Mouse (Mus musculus) embryonic facial prominence, embryonic 11.5 days (tissue): ENCODE data around the gene Sema3d. TPM values are rescaled to one million over a fixed set of nuclear protein-coding genes. Genes with fewer than 3 reads are reported as not detected.

Experiments
- ATAC-seq: fragments of 200-750 bp; cut with Nextera tagmentation; replicated peaks from 2 replicates; pipeline ENCODE4 v1.8.0; 2017; ENCODE audit warnings: low read depth; ENCODE audit not compliant: insufficient number of reproducible peaks, low FRiP score, low TSS enrichment
- DNase-seq: peaks from one replicate; pipeline ENCODE4 v3.0.0-alpha.2; 2015; ENCODE audit warnings: low spot score
- H3K27ac ChIP-seq: fragments of 300-500 bp; sonication (generic); replicated peaks from 2 replicates; pipeline ENCODE4 v1.5.1; 2014; ENCODE audit warnings: mild to moderate bottlenecking, low read depth, low read length, control low read depth
- H3K27me3 ChIP-seq: fragments of 300-500 bp; sonication (generic); 2 replicates; pipeline ENCODE4 v1.6.1; 2014; ENCODE audit warnings: mild to moderate bottlenecking, low read length, moderate library complexity, mixed read lengths; ENCODE audit not compliant: control insufficient read depth, insufficient read depth
- H3K36me3 ChIP-seq: fragments of 300-500 bp; sonication (generic); replicated peaks from 2 replicates; pipeline ENCODE4 v1.6.1; 2014; ENCODE audit warnings: low read depth, mild to moderate bottlenecking, low read length, moderate library complexity, mixed read lengths; ENCODE audit not compliant: control insufficient read depth, insufficient read depth
- H3K4me1 ChIP-seq: fragments of 300-500 bp; sonication (generic); 2 replicates; pipeline ENCODE4 v1.6.1; 2014; ENCODE audit warnings: low read length, mixed read lengths; ENCODE audit not compliant: control insufficient read depth, insufficient read depth
- H3K4me2 ChIP-seq: fragments of 300-500 bp; sonication (generic); 2 replicates; pipeline ENCODE4 v1.6.1; 2014; ENCODE audit warnings: low read depth, mild to moderate bottlenecking, control low read depth, low read length, moderate library complexity
- H3K4me3 ChIP-seq: fragments of 300-500 bp; sonication (generic); 2 replicates; pipeline ENCODE4 v1.5.1; 2014; ENCODE audit warnings: low read depth, low read length, control low read depth
- H3K9ac ChIP-seq: fragments of 300-500 bp; sonication (generic); replicated peaks from 2 replicates; pipeline ENCODE4 v1.6.1; 2014; ENCODE audit warnings: mild to moderate bottlenecking, control low read depth, low read length
- H3K9me3 ChIP-seq: fragments of 300-500 bp; sonication (generic); replicated peaks from 2 replicates; pipeline ENCODE4 v1.6.1; 2016; ENCODE audit warnings: mild to moderate bottlenecking, low read length, inconsistent platforms, mixed read lengths; ENCODE audit not compliant: control insufficient read depth
- WGBS: fragments of 180-500 bp; shearing (Covaris S2); extraction: QIAGEN DNeasy Blood & Tissue Kit; methylation state at CpG from one replicate; pipeline ENCODE4 v1.1.7; 2014; 5-methylcytosine and 5-hydroxymethylcytosine counted together
- polyA plus RNA-seq: library from polyadenylated mRNA; unstranded; fragments of >200 nt; fragmentation: Nextera tagmentation; extraction: Ambion mirVana; gene quantifications from 2 replicates; pipeline ENCODE4 v1.2.1, GENCODE M21; 2014

The Sema3d gene
- polyA plus RNA-seq, result 9.6 and 11.4 TPM in 2 replicates

- H3K27ac ChIP-seq, result no peak within 1 kb of the TSS
- WGBS, result under 1% methylated on average over 48 of the region's 49 CpGs
These were observed at the start of gene Sema3d for GRCm38 (mm10) chr5:12383133-12383959. Gene Sema3d, plus strand, starts transcription at chr5:12383385.

GRCm38 (mm10) chr5:12377261-12377660 is 5.9 kb upstream of the Sema3d start:
- Histone ChIP-seq H3K4me3 (no peak overlapping the region), H3K4me1 (no peaks in the 10 kb centered on the region), H3K9ac (no peak overlapping the region), H3K27ac (no peak overlapping the region), H3K27me3 (no peaks in the 10 kb centered on the region), H3K4me2 (no peak overlapping the region), H3K9me3 (no peaks in the 10 kb centered on the region), H3K36me3 (no peaks in the 10 kb centered on the region)
- no peak for ATAC-seq
- DNase-seq, result no peak
- 63% methylated on average over 1 of the region's 1 CpGs for WGBS

More at GRCm38 (mm10) chr5:12383133-12383959, at the start of gene Sema3d:
- Histone ChIP-seq H3K9me3 (no peaks in the 10 kb centered on the region), H3K4me1 (no peaks in the 10 kb centered on the region), H3K36me3 (no peaks in the 10 kb centered on the region), H3K4me2 (peak within 1 kb of the TSS; percentile 81), H3K4me3 (peak within 1 kb of the TSS; percentile 44), H3K9ac (peak within 1 kb of the TSS; percentile 67), H3K27me3 (peaks cover 8% of the 10 kb centered on the region; the same call in 1 of the 2 replicates)
- ATAC-seq (peak; percentile 95), DNase-seq (peak; percentile 81)

- DNase-seq (no peak), ATAC-seq (no peak)
These were observed 4.3 kb upstream of the Sema3d start for GRCm38 (mm10) chr5:12378900-12379299.

GRCm38 (mm10) chr5:12382010-12382409 is 1.2 kb upstream of the Sema3d start:
- ATAC-seq (no peak), DNase-seq (no peak)
- Histone ChIP-seq H3K4me1 (no peaks in the 10 kb centered on the region), H3K9ac (no peak overlapping the region), H3K4me3 (no peak overlapping the region), H3K27ac (no peak overlapping the region), H3K36me3 (no peaks in the 10 kb centered on the region), H3K27me3 (peaks cover 8% of the 10 kb centered on the region; the same call in 1 of the 2 replicates), H3K9me3 (no peaks in the 10 kb centered on the region), H3K4me2 (no peak overlapping the region)
- WGBS, result 84% methylated on average over 5 of the region's 5 CpGs

More at GRCm38 (mm10) chr5:12378900-12379299, 4.3 kb upstream of the Sema3d start:
- Histone ChIP-seq H3K9ac (no peak overlapping the region), H3K4me1 (no peaks in the 10 kb centered on the region), H3K27me3 (peaks cover 1% of the 10 kb centered on the region; the same call in 1 of the 2 replicates), H3K4me2 (no peak overlapping the region), H3K9me3 (no peaks in the 10 kb centered on the region), H3K27ac (no peak overlapping the region), H3K4me3 (no peak overlapping the region), H3K36me3 (no peaks in the 10 kb centered on the region)
- WGBS, result 39% methylated on average over 5 of the region's 5 CpGs

- ATAC-seq (0 out of 2 replicates have a peak, but pooled peaks have one; percentile 3), DNase-seq (peak; percentile 28)
- H3K9me3 ChIP-seq, result no peaks in the 10 kb centered on the region
- H3K36me3 ChIP-seq, result no peaks in the 10 kb centered on the region
- no peak overlapping the region for H3K27ac ChIP-seq
- 3% methylated on average over 10 of the region's 10 CpGs for WGBS
- peak overlapping the region; percentile 44 for H3K4me3 ChIP-seq
- peak overlapping the region; percentile 67 for H3K9ac ChIP-seq
- no peaks in the 10 kb centered on the region for H3K4me1 ChIP-seq
- H3K27me3 ChIP-seq, result peaks cover 8% of the 10 kb centered on the region; the same call in 1 of the 2 replicates
- H3K4me2 ChIP-seq, result peak overlapping the region; percentile 81
These were observed 738 bp downstream of the Sema3d start for GRCm38 (mm10) chr5:12383960-12384285.

GRCm38 (mm10) chr5:12392667-12393066 is 9.5 kb downstream of the Sema3d start:
- no peak overlapping the region for H3K9ac ChIP-seq
- DNase-seq, result no peak
- 86% methylated on average over 5 of the region's 5 CpGs for WGBS
- no peaks in the 10 kb centered on the region for H3K4me1 ChIP-seq
- H3K27me3 ChIP-seq, result no peaks in the 10 kb centered on the region
- no peaks in the 10 kb centered on the region for H3K9me3 ChIP-seq
- H3K27ac ChIP-seq, result no peak overlapping the region
- H3K36me3 ChIP-seq, result no peaks in the 10 kb centered on the region
- no peak overlapping the region for H3K4me3 ChIP-seq
- no peak for ATAC-seq
- no peak overlapping the region for H3K4me2 ChIP-seq

- Histone ChIP-seq H3K4me3 (no peak overlapping the region), H3K9ac (no peak overlapping the region), H3K9me3 (no peaks in the 10 kb centered on the region), H3K27me3 (no peaks in the 10 kb centered on the region), H3K4me1 (no peaks in the 10 kb centered on the region), H3K4me2 (no peak overlapping the region), H3K36me3 (no peaks in the 10 kb centered on the region), H3K27ac (no peak overlapping the region)
- DNase-seq (no peak), ATAC-seq (no peak)
- WGBS, result 76% methylated on average over 2 of the region's 2 CpGs
These were observed 16.1 kb downstream of the Sema3d start for GRCm38 (mm10) chr5:12399271-12399670.

- H3K27me3 ChIP-seq, result no peaks in the 10 kb centered on the region
- H3K9me3 ChIP-seq, result no peaks in the 10 kb centered on the region
- H3K4me2 ChIP-seq, result no peak overlapping the region
- H3K9ac ChIP-seq, result no peak overlapping the region
- DNase-seq, result peak; percentile 30
- no peak for ATAC-seq
- no peak overlapping the region for H3K4me3 ChIP-seq
- no peaks in the 10 kb centered on the region for H3K4me1 ChIP-seq
- no peaks in the 10 kb centered on the region for H3K36me3 ChIP-seq
- no peak overlapping the region for H3K27ac ChIP-seq
These were observed 21.0 kb downstream of the Sema3d start for GRCm38 (mm10) chr5:12404229-12404628.
